Mouse (Mus musculus) stomach, embryonic 16.5 days (tissue): Measurements from ENCODE around the gene Kifap3. TPM values are rescaled to one million over a fixed set of nuclear protein-coding genes. Genes with fewer than 3 reads are reported as not detected.
A peak's percentile ranks its signal among the peaks of the same experiment; 100 is the strongest.
"Not testable (repeated sequence)": the region's sequence is repeated elsewhere in the genome, so short reads cannot be mapped to it uniquely, and the experiment has no call there.

Experiments
- ATAC-seq: fragments of 200-750 bp; cut with Nextera tagmentation; 2 replicates; pipeline ENCODE4 v1.8.0; 2017; ENCODE audit warnings: moderate number of reproducible peaks, moderate TSS enrichment; ENCODE audit not compliant: insufficient read depth, low FRiP score
- H3K27ac ChIP-seq: fragments of 300-500 bp; sonication (generic); 2 replicates; pipeline ENCODE4 v1.5.1; 2014; ENCODE audit warnings: low read length
- H3K27me3 ChIP-seq: fragments of 300-500 bp; sonication (generic); 2 replicates; pipeline ENCODE4 v1.6.1; 2014; ENCODE audit warnings: low read length, control low read depth, mixed read lengths; ENCODE audit not compliant: control insufficient read depth, insufficient read depth
- H3K36me3 ChIP-seq: fragments of 300-500 bp; sonication (generic); 2 replicates; pipeline ENCODE4 v1.6.1; 2014; ENCODE audit warnings: low read length; ENCODE audit not compliant: control insufficient read depth, insufficient read depth
- H3K4me1 ChIP-seq: fragments of 300-500 bp; sonication (generic); 2 replicates; pipeline ENCODE4 v1.6.1; 2014; ENCODE audit warnings: low read length, control low read depth, mixed read lengths; ENCODE audit not compliant: control insufficient read depth, insufficient read depth
- H3K4me2 ChIP-seq: fragments of 300-500 bp; sonication (generic); 2 replicates; pipeline ENCODE4 v1.6.1; 2014; ENCODE audit warnings: low read depth, low read length, mixed read lengths
- H3K4me3 ChIP-seq: fragments of 300-500 bp; sonication (generic); replicated peaks from 2 replicates; pipeline ENCODE4 v1.5.1; 2014; ENCODE audit warnings: mild to moderate bottlenecking, low read length
- H3K9ac ChIP-seq: fragments of 300-500 bp; sonication (generic); 2 replicates; pipeline ENCODE4 v1.6.1; 2014; ENCODE audit warnings: low read length
- H3K9me3 ChIP-seq: fragments of 300-500 bp; sonication (generic); replicated peaks from 2 replicates; pipeline ENCODE4 v1.6.1; 2016; ENCODE audit warnings: low read length, control low read depth; ENCODE audit not compliant: control insufficient read depth
- WGBS: fragments of 180-500 bp; shearing (Covaris S2); extraction: QIAGEN DNeasy Blood & Tissue Kit; methylation state at CpG from one replicate; pipeline ENCODE4 v1.1.7; 2014; 5-methylcytosine and 5-hydroxymethylcytosine counted together
- polyA plus RNA-seq: library from polyadenylated mRNA; unstranded; fragments of >200 nt; fragmentation: Nextera tagmentation; extraction: Ambion mirVana; gene quantifications from 2 replicates; pipeline ENCODE4 v1.2.1, GENCODE M21; 2015

Kifap3 gene
- 27.5 and 27.7 TPM in 2 replicates for polyA plus RNA-seq

DNA sequence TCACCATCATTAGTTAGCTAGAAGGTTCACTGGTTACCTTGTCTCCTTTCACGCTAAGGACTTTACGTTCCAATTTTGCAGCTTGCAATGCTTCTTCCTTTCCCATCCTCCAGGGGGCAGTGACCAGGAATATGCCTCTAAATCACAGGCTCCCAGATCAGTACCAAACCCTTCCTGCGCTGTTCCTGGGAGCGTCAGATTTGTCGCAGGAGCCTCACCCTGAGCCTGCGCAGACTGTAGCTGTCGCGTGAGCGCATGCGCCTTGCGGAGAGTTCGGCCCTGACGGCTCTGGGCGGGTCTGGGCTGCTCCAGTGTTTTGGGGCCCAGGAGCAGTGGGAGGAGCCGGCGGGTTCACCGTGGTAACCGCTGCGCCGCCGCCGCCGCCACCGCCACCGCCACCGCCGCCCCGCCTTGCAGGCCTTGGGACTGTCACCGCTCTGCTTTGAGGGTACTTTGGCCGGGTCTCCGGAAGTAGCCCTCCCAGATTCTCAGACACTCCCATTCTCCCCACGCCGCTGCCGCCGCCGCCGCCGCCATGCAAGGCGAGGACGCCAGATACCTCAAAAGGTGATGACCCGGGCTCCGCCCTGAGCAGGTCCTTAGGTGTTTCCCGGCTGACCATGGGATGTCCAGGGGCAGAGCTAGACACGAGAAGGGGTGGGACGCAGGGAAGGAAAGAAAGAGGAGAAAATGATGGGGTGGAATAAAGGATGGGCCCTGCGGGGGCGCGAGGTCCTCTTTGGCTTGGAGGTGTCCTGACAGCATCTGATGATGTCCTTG lies at the start of gene Kifap3:
Kifap3 (plus strand) TSS at position 248 of the 780 bp plus-strand sequence.
- WGBS, result under 1% methylated on average over 48 of the region's 48 CpGs
- Histone ChIP-seq H3K36me3 (peaks cover 5% of the 10 kb centered on the region), H3K9me3 (peaks cover 4% of the 10 kb centered on the region; the same call in 1 of the 2 replicates)

DNA sequence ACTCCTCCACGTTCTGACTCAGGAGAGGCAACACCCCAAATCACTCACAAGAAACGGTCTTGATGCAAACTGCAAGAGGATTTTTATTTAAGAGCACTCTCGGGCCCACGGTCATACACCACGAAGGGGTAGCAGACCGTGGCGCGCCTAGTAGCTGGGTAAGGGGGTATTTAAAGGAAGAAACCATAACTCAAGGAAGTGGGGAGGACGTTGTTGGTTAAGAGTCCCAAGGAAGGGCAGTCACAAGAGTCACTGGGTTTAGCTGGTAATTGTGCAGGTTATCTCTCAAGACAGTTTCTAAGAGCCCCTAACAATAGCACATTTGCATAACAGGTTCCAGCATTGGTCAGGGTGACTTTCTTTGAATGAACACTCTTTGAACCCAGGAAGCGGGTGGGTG lies 48.2 kb upstream of the Kifap3 start:
- not testable (repeated sequence) for H3K36me3 ChIP-seq, H3K4me2 ChIP-seq, H3K9me3 ChIP-seq, H3K4me3 ChIP-seq, H3K27me3 ChIP-seq, H3K27ac ChIP-seq, H3K9ac ChIP-seq, H3K4me1 ChIP-seq, ATAC-seq
- 93% methylated on average over 10 of the region's 10 CpGs for WGBS

More for the DNA sequence above, at the start of gene Kifap3:
- peak within 1 kb of the TSS; percentile 55 for H3K4me2 ChIP-seq
- no peak within 1 kb of the TSS for H3K27ac ChIP-seq
- peak within 1 kb of the TSS; percentile 80 for H3K9ac ChIP-seq
- 0 out of 2 replicates have a peak, but pooled peaks cover 2% of the 10 kb centered on the region for H3K4me1 ChIP-seq
- no peaks in the 10 kb centered on the region for H3K27me3 ChIP-seq
- peak within 1 kb of the TSS; percentile 74 for H3K4me3 ChIP-seq
- ATAC-seq, result peak; percentile 100

DNA sequence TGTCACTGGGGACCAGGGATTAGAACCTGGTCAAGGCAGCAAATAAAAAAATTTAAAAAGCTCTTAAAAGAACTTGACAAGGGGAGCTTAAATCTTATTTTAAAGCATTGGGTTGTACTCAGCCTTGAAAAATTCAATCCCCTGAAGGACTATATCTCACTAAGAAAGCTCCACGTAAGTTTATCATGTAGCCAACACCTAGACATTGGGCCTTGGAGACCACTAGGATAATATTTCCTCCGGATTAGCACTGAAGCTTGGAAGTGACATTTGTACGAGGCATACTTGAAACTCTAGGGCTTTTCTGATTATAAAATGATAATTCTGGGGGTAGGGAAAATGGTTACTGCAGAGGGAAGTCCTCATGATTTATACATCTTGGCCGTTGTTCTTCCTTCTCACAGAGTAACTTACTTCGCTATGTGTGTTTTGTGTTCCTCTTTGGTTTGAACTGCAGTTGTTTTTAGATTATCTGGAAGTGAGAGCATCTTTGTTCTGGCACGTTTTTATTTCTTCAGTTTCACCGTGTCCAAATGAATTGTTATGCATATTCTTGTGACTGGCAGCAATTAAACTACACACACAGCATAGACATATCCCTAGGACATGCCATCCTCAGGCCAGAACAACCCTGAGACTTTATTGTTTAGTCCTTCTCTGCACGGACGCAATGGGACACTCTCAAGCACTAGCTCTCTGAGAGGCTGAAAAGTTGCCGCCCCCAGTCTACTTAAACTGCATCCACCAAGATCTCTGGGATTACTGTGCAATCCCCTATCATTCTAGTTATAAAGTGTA lies 42.7 kb upstream of the Kifap3 start:
- H3K36me3 ChIP-seq, result no peaks in the 10 kb centered on the region
- H3K4me3 ChIP-seq, result no peak overlapping the region
- WGBS, result 78% methylated on average over 10 of the region's 10 CpGs
- no peak for ATAC-seq
- H3K4me2 ChIP-seq, result no peak overlapping the region
- H3K27ac ChIP-seq, result no peak overlapping the region
- no peaks in the 10 kb centered on the region for H3K4me1 ChIP-seq
- H3K9me3 ChIP-seq, result no peaks in the 10 kb centered on the region; the same call in 1 of the 2 replicates
- no peak overlapping the region for H3K9ac ChIP-seq
- no peaks in the 10 kb centered on the region for H3K27me3 ChIP-seq

DNA sequence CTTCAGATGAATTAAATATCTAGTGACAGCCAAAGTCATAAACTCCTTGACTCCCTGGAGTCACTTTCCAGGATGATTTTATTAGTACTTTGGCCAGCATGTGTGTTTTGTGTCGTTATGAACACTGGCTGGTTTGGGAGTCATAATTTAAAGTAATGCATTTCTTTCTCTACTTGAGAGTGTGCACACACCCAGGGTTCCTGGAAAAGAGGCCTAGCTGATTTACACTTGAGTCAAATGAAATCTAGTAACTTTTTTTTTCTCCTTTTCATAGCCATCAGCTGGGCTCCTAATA lies 42.2 kb upstream of the Kifap3 start:
- no peaks in the 10 kb centered on the region for H3K27me3 ChIP-seq
- no peaks in the 10 kb centered on the region for H3K36me3 ChIP-seq
- H3K4me1 ChIP-seq, result no peaks in the 10 kb centered on the region
- no peak overlapping the region for H3K4me3 ChIP-seq
- no peak overlapping the region for H3K9ac ChIP-seq
- H3K9me3 ChIP-seq, result no peaks in the 10 kb centered on the region
- ATAC-seq, result no peak
- 44% methylated on average over 1 of the region's 1 CpGs for WGBS
- H3K4me2 ChIP-seq, result no peak overlapping the region
- no peak overlapping the region for H3K27ac ChIP-seq

DNA sequence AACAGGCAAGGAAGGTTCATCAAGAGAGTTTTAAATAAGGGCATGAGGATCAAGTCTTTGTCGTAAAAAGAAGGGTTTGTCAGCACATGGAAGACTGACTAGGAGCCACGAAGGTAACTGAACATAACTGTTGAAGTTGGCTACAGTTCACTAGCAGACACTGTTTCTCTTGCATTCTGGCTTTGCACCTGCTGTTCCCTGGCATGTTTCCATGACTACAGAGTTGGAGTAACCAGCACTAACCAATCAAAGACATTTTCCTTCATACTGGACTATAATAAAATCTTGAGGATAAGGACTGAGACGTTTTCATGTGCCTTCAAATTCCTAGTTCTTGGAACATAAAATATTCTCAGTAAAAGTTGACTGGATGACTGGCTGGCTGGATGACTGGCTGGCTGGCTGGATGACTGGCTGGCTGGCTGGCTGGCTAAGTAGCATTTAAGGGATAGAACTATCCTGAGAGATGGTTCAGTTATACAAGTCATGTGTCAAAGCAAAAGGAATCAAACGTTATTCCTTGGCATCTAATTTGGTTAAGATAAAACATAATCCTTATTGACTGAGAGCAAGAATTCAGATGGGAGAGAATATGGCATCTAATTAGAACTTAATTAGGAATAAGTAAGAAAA lies 27.9 kb upstream of the Kifap3 start:
- 63% methylated on average over 4 of the region's 4 CpGs for WGBS
- Histone ChIP-seq H3K4me2 (no peak overlapping the region), H3K4me3 (no peak overlapping the region), H3K9ac (no peak overlapping the region), H3K4me1 (no peaks in the 10 kb centered on the region), H3K27ac (no peak overlapping the region), H3K27me3 (no peaks in the 10 kb centered on the region), H3K36me3 (no peaks in the 10 kb centered on the region), H3K9me3 (no peaks in the 10 kb centered on the region)
- no peak for ATAC-seq

DNA sequence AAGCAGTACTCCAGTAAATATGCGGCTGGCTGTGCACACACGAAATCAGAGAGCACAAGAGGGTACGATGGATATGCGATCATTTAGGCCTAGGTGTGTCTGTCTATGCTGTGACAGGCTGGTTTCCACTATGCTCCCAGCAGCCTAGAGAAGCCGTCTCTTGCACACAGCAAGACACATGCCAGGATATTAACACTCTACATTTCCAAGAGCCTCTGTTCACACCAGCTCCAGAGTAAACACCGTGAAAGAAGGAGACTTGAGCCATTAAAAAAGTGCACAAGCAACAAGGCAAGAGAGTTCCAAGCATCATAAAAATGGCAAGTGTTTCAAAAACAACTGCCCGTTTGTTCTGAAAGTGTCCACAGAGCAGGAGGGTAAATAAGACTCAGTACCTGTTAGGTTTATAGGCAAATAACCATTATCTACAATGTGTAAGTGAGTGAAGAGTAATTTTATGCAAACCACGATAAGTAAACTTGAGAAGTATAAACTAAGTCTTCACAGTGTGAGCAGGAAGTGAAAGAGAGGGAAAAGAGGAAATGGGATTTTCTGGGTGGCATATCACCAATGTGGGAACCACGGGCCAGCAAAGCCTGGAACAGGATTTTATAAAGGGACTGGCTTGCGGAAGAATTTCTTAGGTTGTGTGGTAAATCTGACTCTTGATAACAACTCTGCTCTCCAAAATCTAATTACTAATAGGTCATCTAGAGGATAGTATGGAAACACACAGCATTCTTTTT lies 21.7 kb upstream of the Kifap3 start:
- no peaks in the 10 kb centered on the region for H3K36me3 ChIP-seq
- no peak for ATAC-seq
- H3K4me2 ChIP-seq, result no peak overlapping the region
- no peak overlapping the region for H3K9ac ChIP-seq
- WGBS, result 69% methylated on average over 10 of the region's 10 CpGs
- no peaks in the 10 kb centered on the region for H3K9me3 ChIP-seq
- H3K27me3 ChIP-seq, result no peaks in the 10 kb centered on the region
- H3K4me3 ChIP-seq, result no peak overlapping the region
- H3K4me1 ChIP-seq, result no peaks in the 10 kb centered on the region
- H3K27ac ChIP-seq, result no peak overlapping the region

DNA sequence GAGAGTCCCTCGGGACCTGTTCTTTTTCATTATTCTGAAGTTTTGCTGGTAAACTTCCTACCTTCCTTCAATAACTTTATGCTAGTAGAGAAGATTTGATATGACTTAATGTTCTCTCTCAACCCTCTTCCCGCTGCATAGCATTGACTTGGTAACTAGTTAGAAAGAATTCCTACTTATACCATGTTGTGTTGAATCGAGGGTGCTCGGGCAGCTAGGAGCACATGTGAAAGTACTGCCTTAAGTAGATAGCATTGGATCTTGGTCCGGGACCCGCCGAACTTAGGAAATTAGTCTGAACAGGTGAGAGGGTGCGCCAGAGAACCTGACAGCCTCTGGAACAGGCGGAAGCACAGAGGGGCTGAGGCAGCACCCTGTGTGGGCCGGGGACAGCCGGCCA lies 4.2 kb downstream of the Kifap3 start:
- 91% methylated on average over 8 of the region's 11 CpGs for WGBS

DNA sequence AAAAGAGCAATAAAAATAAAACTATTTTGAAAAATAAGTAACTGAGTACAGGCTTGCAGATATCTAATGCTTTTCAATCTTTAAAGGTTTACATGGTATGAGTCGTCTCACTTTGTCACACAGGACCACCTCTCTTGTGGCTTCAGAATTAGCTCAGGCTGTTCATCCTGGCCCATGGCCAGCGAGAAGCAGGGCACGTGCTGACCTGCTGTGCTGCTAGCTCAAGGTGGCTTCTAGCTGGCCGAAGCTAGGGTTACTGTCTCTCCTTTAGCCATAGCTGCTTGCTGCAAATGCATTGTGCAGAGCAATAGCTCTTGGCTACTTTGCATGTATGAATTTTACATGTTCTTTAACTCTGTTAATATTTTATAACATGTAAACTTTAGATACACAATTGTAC lies 42.0 kb downstream of the Kifap3 start:
- Histone ChIP-seq H3K4me3 (no peak overlapping the region), H3K27ac (no peak overlapping the region), H3K36me3 (no peaks in the 10 kb centered on the region), H3K4me1 (no peaks in the 10 kb centered on the region), H3K27me3 (no peaks in the 10 kb centered on the region), H3K9ac (no peak overlapping the region), H3K9me3 (no peaks in the 10 kb centered on the region), H3K4me2 (no peak overlapping the region)
- ATAC-seq, result no peak
- WGBS, result 76% methylated on average over 4 of the region's 4 CpGs

More for the DNA sequence above, 4.2 kb downstream of the Kifap3 start:
- not testable (repeated sequence) for H3K36me3 ChIP-seq, H3K4me1 ChIP-seq, ATAC-seq, H3K4me2 ChIP-seq, H3K9ac ChIP-seq, H3K4me3 ChIP-seq, H3K9me3 ChIP-seq, H3K27ac ChIP-seq, H3K27me3 ChIP-seq
